Mouse (Mus musculus) cerebellum, adult 2 months (tissue): ENCODE results near the gene Edem1. TPM values are rescaled to one million over a fixed set of nuclear protein-coding genes. Genes with fewer than 3 reads are reported as not detected.
"Not testable (repeated sequence)": the region's sequence is repeated elsewhere in the genome, so short reads cannot be mapped to it uniquely, and the experiment has no call there.

Experiments
- DNase-seq, 2 experiments: peaks; one replicate each; pipeline ENCODE4 v3.0.0; 2021
- H3K27ac ChIP-seq: fragments of 200-500 bp; 2 replicates; pipeline ENCODE4 v1.5.1; 2012; ENCODE audit warnings: low read length, control low read depth, inconsistent platforms; ENCODE audit not compliant: insufficient read depth
- H3K27me3 ChIP-seq: fragments of 200-500 bp; 2 replicates; pipeline ENCODE4 v1.6.1; 2012; ENCODE audit warnings: inconsistent platforms, mild to moderate bottlenecking, low read length, moderate library complexity; ENCODE audit not compliant: control insufficient read depth, insufficient read depth
- H3K4me1 ChIP-seq: fragments of 200-500 bp; 2 replicates; pipeline ENCODE4 v1.6.1; 2011; ENCODE audit warnings: low read length; ENCODE audit not compliant: control insufficient read depth, insufficient read depth
- H3K4me3 ChIP-seq: fragments of 200-500 bp; replicated peaks from 2 replicates; pipeline ENCODE3; 2011; ENCODE audit warnings: mild to moderate bottlenecking, low read depth, low read length, control low read depth; ENCODE audit not compliant: insufficient read depth
- CTCF ChIP-seq: fragments of 200-500 bp; IDR thresholded peaks from 2 replicates; pipeline ENCODE4 v1.5.1; 2011; ENCODE audit warnings: low read depth, mild to moderate bottlenecking, control low read depth, low read length, moderate library complexity, borderline replicate concordance; ENCODE audit not compliant: insufficient read depth
- POLR2A ChIP-seq: fragments of 200-500 bp; IDR thresholded peaks from 2 replicates; pipeline ENCODE4 v1.6.1; 2011; ENCODE audit warnings: low read length, control low read depth, borderline replicate concordance; ENCODE audit not compliant: insufficient read depth
- WGBS: fragments of 180-500 bp; shearing (Covaris S2); methylation state at CpG from one replicate; pipeline ENCODE4 v1.1.7; 2018; 5-methylcytosine and 5-hydroxymethylcytosine counted together
- polyA plus RNA-seq: library from polyadenylated mRNA; depleted of rRNA; stranded (reverse); fragments of >200 nt; gene quantifications from 2 replicates; pipeline ENCODE4 v1.2.3, GENCODE M21; 2012

Edem1 gene
- polyA plus RNA-seq, 1 experiment = 10.5 TPM

- no peak overlapping the region for H3K4me3 ChIP-seq
- no peak for DNase-seq
- TF ChIP-seq POLR2A = no peak
- TF ChIP-seq CTCF = no peak
- H3K4me1 ChIP-seq = no peaks in the 10 kb centered on the region
- whole genome bisulfite sequencing = 74% methylated on average over 5 of the region's 5 CpGs
- H3K27ac ChIP-seq = no peak overlapping the region
- H3K27me3 ChIP-seq = no peaks in the 10 kb centered on the region
Observed at GRCm38 (mm10) chr6:108866317-108866716, 37.9 kb downstream of the Edem1 start.

- not testable (repeated sequence) for H3K27me3 ChIP-seq, H3K27ac ChIP-seq, DNase-seq, H3K4me1 ChIP-seq, H3K4me3 ChIP-seq
- 64% methylated on average over 2 of the region's 2 CpGs for WGBS
Observed at GRCm38 (mm10) chr6:108869031-108869430, 40.6 kb downstream of the Edem1 start.

GRCm38 (mm10) chr6:108870421-108870820, 42.0 kb downstream of the Edem1 start:
- Histone ChIP-seq H3K4me3 (no peak overlapping the region), H3K27me3 (no peaks in the 10 kb centered on the region), H3K27ac (no peak overlapping the region), H3K4me1 (no peaks in the 10 kb centered on the region)
- WGBS = 84% methylated on average over 2 of the region's 2 CpGs
- no peak for DNase-seq
- no peak for TF ChIP-seq CTCF
- no peak for TF ChIP-seq POLR2A

GRCm38 (mm10) chr6:108871251-108871650, 42.8 kb downstream of the Edem1 start:
- no peak overlapping the region for H3K27ac ChIP-seq
- no peaks in the 10 kb centered on the region for H3K4me1 ChIP-seq
- H3K4me3 ChIP-seq = no peak overlapping the region
- H3K27me3 ChIP-seq = no peaks in the 10 kb centered on the region
- 14% methylated on average over 4 of the region's 4 CpGs for WGBS
- no peak for TF ChIP-seq POLR2A
- no peak for TF ChIP-seq CTCF
- DNase-seq = no peak

- no peak overlapping the region for H3K27ac ChIP-seq
Observed at GRCm38 (mm10) chr6:108875344-108875743, 46.9 kb downstream of the Edem1 start.

GRCm38 (mm10) chr6:108876052-108876451, 47.6 kb downstream of the Edem1 start:
- H3K27ac ChIP-seq = no peak overlapping the region
- DNase-seq = no peak
- H3K4me1 ChIP-seq = no peaks in the 10 kb centered on the region
- H3K27me3 ChIP-seq = no peaks in the 10 kb centered on the region
- TF ChIP-seq POLR2A (no peak), CTCF (no peak)
- no peak overlapping the region for H3K4me3 ChIP-seq
- 2% methylated on average over 5 of the region's 5 CpGs for WGBS

More at GRCm38 (mm10) chr6:108875344-108875743, 46.9 kb downstream of the Edem1 start:
- no peaks in the 10 kb centered on the region for H3K27me3 ChIP-seq
- H3K4me3 ChIP-seq = no peak overlapping the region
- WGBS = 86% methylated on average over 1 of the region's 1 CpGs
- DNase-seq = no peak
- TF ChIP-seq POLR2A (no peak), CTCF (no peak)
- H3K4me1 ChIP-seq = no peaks in the 10 kb centered on the region

GRCm38 (mm10) chr6:108876486-108876885, 48.0 kb downstream of the Edem1 start:
- no peaks in the 10 kb centered on the region for H3K27me3 ChIP-seq
- TF ChIP-seq CTCF = no peak
- no peak for TF ChIP-seq POLR2A
- H3K27ac ChIP-seq = no peak overlapping the region
- 35% methylated on average over 2 of the region's 2 CpGs for WGBS
- no peak overlapping the region for H3K4me3 ChIP-seq
- H3K4me1 ChIP-seq = no peaks in the 10 kb centered on the region
- DNase-seq = no peak

- 80% methylated on average over 4 of the region's 4 CpGs for WGBS
- TF ChIP-seq CTCF = no peak
- no peak for TF ChIP-seq POLR2A
- no peaks in the 10 kb centered on the region for H3K27me3 ChIP-seq
- no peak for DNase-seq
- no peak overlapping the region for H3K4me3 ChIP-seq
- H3K4me1 ChIP-seq = no peaks in the 10 kb centered on the region
- H3K27ac ChIP-seq = no peak overlapping the region
Observed at GRCm38 (mm10) chr6:108880368-108881013, 52.0 kb downstream of the Edem1 start.
